Mouse (Mus musculus): ENCODE data around the gene Myo1b. TPM values are rescaled to one million over a fixed set of nuclear protein-coding genes. Genes with fewer than 3 reads are reported as not detected.
"Not testable (repeated sequence)": the region's sequence is repeated elsewhere in the genome, so short reads cannot be mapped to it uniquely, and the experiment has no call there.

The Myo1b gene
- polyA plus RNA-seq, 1 experiment from 2014 or later, result 92.2 TPM

DNA sequence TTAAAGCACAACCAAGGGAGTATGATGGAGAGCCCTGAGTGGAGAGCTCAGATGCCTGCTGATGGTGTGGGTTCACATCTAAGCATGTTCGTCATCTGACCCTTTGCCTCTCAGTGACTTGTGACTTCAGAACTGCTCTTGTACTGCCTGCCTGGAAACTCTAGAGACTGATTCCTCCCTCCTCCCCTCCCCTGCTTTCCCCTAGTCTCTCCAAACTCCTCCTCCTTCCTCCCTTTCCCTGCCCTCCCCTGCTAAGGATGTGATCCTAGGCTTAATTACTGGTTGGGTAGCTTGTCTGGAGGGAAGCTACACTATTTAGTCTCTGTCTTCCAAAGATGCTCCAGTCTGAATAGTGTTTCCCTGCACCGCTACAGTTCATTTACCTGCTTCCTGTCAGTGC lies 44.6 kb downstream of the Myo1b start:
- H3K4me1 ChIP-seq (replicated peaks); H3K9me3 ChIP-seq; ATAC-seq; H3K27me3 ChIP-seq; H3K36me3 ChIP-seq; H3K4me2 ChIP-seq (replicated peaks); H3K9ac ChIP-seq (replicated peaks); H3K27ac ChIP-seq; H3K4me3 ChIP-seq (replicated peaks): not testable (repeated sequence)
- 92% methylated on average over 2 of the region's 2 CpGs for WGBS

DNA sequence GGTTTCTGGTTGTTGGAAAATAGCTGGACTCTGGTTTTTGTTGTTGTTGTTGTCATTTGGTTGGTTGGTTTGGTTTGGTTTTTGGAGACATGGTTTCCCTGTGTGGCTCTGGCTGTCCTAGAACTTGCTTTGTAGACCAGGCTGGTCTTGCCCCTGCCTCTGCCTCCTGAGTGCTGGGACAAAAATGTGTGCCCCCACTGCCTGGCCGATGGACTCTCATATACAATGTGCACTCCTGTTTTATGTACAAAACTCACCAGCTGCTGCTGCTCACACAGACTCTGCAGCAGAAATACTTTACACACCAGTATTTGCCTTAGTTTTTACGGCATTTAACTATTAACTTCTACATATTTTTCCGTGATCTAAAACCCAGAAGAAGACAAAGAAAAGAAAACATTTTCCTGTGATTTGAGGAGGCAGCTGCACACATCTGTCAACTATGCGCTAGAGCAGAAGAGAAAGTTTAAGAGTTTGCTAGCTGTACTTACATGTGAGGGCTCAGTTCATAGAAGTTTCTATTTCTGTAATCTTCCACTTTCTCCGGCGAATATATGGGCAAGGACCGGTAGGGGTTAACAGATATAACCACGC lies 52.9 kb downstream of the Myo1b start:
- ATAC-seq, result no peak
- WGBS, result 95% methylated on average over 8 of the region's 8 CpGs
- Histone ChIP-seq H3K27ac (no peak overlapping the region), H3K36me3 (peaks cover 11% of the 10 kb centered on the region), H3K4me2 (replicated peaks) (no peak overlapping the region), H3K4me1 (replicated peaks) (peaks cover 6% of the 10 kb centered on the region; the same call in 1 of the 2 replicates), H3K4me3 (replicated peaks) (no peak overlapping the region), H3K9ac (replicated peaks) (no peak overlapping the region), H3K27me3 (no peaks in the 10 kb centered on the region), H3K9me3 (no peaks in the 10 kb centered on the region)

DNA sequence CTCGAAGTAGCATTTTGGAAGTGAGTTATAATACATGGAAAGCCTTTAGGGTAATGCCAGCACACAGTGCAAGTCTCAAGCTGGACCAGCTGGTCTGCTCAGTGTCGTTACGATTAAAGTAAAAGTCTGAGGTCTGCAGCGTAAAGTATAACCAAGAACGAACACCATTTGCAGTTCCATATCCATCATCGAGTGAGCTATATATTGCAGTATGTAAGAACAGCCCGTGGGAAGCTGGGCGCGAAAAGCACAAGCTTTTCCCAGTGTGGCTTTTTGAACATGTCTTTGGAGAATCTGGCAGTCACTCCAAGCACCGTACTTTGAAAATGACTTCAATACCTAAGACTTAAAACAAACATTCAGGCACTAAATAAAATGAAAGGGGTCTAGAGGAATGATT lies 55.0 kb downstream of the Myo1b start:
- Histone ChIP-seq H3K27me3 (no peaks in the 10 kb centered on the region), H3K27ac (no peak overlapping the region), H3K9me3 (no peaks in the 10 kb centered on the region), H3K4me3 (replicated peaks) (no peak overlapping the region), H3K36me3 (peaks cover 11% of the 10 kb centered on the region), H3K4me1 (replicated peaks) (peaks cover 8% of the 10 kb centered on the region), H3K4me2 (replicated peaks) (no peak overlapping the region), H3K9ac (replicated peaks) (no peak overlapping the region)
- no peak for ATAC-seq
- WGBS, result 95% methylated on average over 10 of the region's 10 CpGs

DNA sequence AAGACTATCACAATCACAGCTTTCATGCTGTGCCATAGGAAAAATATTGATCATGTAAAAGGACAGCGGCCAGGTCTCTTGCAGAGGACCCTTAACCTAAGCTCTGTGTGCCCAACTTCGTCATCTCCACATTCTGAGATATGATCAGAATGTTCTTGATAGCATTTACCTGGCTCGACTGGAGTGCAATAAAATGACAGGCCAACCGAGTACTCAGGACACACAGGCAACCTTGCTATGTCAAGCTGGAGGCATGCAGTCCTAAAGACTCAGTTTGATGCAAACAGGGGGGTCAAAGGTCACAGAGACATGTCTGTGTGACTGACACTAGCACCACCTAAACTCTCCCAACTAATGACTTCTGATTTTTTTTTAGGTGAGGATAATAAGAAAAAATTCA lies 58.9 kb downstream of the Myo1b start:
- Histone ChIP-seq H3K4me1 (replicated peaks) (peaks cover 5% of the 10 kb centered on the region; the same call in 1 of the 2 replicates), H3K9ac (replicated peaks) (no peak overlapping the region), H3K36me3 (peaks cover 7% of the 10 kb centered on the region), H3K27me3 (no peaks in the 10 kb centered on the region), H3K4me2 (replicated peaks) (no peak overlapping the region), H3K9me3 (no peaks in the 10 kb centered on the region), H3K4me3 (replicated peaks) (no peak overlapping the region), H3K27ac (no peak overlapping the region)
- WGBS, result 88% methylated on average over 4 of the region's 4 CpGs
- no peak for ATAC-seq

DNA sequence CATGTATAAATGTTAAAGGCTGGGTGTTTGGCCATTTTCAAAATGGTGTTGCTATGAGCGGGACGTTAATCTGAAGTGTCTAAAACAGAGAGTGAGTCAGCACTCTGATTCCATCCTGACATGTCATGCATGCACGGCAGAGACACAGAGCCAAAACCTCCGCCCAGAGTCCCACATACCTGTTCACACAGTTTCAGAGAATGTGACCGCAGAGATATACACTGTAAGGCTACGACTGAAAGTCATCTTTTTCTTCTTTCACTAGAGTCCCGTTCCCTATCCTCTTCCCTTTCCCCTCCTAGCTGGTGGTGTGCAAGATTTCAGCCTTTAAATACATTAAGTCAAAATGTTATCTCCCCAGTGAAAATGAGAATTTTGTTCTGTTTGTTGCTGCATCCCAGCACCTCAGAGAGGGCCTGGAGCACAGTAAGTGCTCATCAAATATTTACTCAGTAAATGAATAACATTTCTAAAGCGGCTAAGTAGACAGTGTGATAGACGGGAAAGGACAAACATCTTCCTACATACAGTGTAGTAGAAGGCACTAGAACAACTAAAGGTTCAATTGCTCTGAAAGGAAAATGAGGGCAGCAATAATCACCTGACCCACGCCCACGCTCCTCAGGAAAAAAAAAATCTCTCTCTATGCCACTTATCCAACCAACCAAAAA lies 59.5 kb downstream of the Myo1b start:
- Histone ChIP-seq H3K4me2 (replicated peaks) (no peak overlapping the region), H3K9me3 (no peaks in the 10 kb centered on the region), H3K36me3 (peaks cover 7% of the 10 kb centered on the region), H3K27ac (no peak overlapping the region), H3K27me3 (no peaks in the 10 kb centered on the region), H3K9ac (replicated peaks) (no peak overlapping the region), H3K4me1 (replicated peaks) (peaks cover 5% of the 10 kb centered on the region; the same call in 1 of the 2 replicates), H3K4me3 (replicated peaks) (no peak overlapping the region)
- 91% methylated on average over 11 of the region's 11 CpGs for WGBS
- 0 out of 2 replicates have a peak, but pooled peaks have one; percentile 20 for ATAC-seq

DNA sequence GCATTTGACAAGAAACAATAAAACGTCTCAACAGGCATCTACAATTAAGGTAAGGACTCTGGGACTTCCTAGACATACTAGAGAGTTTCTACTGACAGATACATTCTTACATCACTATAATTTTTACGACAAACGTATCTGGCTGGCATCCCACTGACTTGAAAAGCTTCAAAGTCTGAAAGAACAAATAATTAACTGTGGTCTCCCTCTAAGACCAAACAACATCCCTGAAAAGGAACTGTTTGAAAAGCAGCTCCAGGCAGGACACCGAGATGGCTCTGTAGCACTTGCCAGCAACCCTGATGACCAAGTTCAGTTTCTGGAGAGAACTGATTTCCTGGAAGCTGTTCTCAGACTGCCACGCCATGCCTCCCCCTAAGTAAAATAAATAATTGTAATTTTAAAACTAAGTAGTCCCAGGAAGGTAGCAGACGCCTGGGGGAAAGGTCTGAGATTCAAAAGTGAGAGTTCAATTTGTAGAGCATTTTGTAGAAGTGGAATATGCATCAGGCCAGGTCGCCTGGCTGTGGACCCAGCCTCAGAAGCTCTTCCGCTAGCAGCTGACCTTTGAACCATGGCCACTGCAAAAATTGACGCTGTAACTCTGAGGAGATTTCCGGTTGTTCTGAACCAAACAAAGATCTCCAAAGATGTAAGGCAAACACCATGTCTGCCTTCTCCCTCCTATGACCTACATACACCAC lies 60.2 kb downstream of the Myo1b start:
- no peak overlapping the region for H3K27ac ChIP-seq
- ATAC-seq, result no peak
- no peaks in the 10 kb centered on the region for H3K9me3 ChIP-seq
- no peaks in the 10 kb centered on the region for H3K27me3 ChIP-seq
- no peak overlapping the region for H3K9ac ChIP-seq (replicated peaks)
- peaks cover 5% of the 10 kb centered on the region; the same call in 1 of the 2 replicates for H3K4me1 ChIP-seq (replicated peaks)
- H3K36me3 ChIP-seq, result peaks cover 7% of the 10 kb centered on the region
- H3K4me3 ChIP-seq (replicated peaks), result no peak overlapping the region
- 75% methylated on average over 10 of the region's 10 CpGs for WGBS
- H3K4me2 ChIP-seq (replicated peaks), result no peak overlapping the region

DNA sequence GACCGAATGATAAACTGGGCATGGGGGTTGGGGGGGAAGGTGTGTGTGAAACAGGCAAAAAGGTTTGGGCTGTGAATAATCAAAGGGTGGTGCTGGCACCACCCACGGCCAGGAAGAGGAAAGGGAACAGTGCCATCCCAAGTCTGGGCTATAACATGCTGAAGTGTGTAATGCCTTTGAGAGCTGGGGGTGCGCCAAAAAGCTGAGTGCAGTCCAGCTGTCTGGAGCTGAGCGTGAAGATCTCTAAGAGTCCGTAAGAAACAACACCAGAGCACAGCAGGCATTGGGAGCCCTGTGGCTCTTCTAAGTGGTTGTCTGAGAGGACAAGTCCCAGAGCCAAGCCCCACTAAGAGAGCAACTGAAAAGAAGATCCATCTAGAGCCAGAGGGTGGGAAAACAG lies 63.6 kb downstream of the Myo1b start:
- Histone ChIP-seq H3K4me3 (replicated peaks) (no peak overlapping the region), H3K4me2 (replicated peaks) (no peak overlapping the region), H3K27me3 (no peaks in the 10 kb centered on the region), H3K27ac (no peak overlapping the region), H3K9me3 (no peaks in the 10 kb centered on the region), H3K4me1 (replicated peaks) (peaks cover 5% of the 10 kb centered on the region; the same call in 1 of the 2 replicates), H3K36me3 (no peaks in the 10 kb centered on the region), H3K9ac (replicated peaks) (no peak overlapping the region)
- 77% methylated on average over 5 of the region's 5 CpGs for WGBS
- no peak for ATAC-seq

DNA sequence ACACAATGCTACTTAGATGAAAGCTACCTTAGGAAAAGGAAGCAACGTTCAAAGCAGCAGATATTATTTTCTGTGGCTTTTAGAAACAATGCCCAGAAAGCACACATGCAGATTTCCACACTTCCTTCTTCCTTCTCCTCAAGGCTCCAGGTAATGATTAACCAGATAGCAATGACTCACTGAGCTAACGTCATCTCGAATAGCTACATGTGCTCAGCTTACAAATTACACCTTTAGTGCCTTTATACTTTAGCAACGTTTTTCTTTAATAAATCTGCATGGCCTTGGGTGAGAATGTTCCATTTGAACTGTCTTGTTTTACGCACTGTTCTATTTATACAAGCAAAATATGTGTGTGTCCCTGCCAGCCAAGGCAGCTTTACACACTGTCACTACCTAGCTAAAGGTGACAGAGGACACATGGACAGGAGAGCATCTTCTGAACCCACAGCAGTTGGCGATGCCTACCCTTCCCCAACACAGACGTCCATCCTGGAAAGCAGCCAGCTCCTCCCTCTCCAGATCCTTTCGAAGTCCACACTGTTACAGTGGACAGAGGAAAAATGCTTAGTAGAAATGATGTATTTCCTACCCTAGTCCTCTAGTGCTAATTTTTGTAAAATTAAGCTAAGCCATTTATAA lies 66.2 kb downstream of the Myo1b start:
- H3K36me3 ChIP-seq, result no peaks in the 10 kb centered on the region
- H3K4me2 ChIP-seq (replicated peaks), result no peak overlapping the region
- H3K4me3 ChIP-seq (replicated peaks), result no peak overlapping the region
- H3K27me3 ChIP-seq, result no peaks in the 10 kb centered on the region
- 84% methylated on average over 8 of the region's 8 CpGs for WGBS
- no peak overlapping the region for H3K9ac ChIP-seq (replicated peaks)
- no peak overlapping the region for H3K27ac ChIP-seq
- H3K4me1 ChIP-seq (replicated peaks), result no peaks in the 10 kb centered on the region
- no peak for ATAC-seq
- H3K9me3 ChIP-seq, result no peaks in the 10 kb centered on the region

DNA sequence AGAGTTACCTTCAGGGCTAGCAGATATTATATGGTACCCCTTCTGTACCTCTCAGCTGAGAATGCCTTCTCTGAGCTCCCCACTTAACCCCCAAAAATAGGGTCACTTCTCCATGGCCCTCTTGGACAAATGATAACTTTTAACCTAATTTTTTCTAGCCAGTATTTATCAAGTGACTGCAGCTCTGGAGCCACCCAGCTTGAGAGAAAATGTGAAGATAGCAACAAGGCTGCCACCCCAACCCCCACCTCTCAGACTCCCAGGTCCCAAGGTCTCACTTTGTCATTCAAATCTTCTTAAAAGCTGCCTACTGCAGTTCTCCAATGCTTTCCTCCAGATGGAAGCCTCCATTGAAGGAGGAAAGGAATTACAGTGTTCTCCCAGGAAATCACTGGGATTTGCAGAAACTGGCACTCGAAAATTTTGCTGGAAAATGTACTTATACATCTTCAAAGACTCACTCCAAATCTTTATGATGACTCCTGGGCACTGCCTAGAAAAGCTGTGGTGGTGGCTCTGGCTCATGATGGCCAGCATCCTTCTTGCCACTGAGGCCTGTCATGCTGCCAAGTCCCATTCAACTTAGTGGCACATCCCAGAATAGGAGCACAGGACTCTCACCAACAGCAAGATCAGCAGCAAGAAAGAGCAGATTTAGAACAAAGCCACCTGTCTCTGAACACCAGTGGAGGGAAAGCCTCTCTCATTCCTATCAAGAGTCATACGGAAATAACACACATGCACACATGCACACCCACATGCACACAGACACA lies 70.4 kb downstream of the Myo1b start:
- Histone ChIP-seq H3K9ac (replicated peaks) (no peak overlapping the region), H3K4me2 (replicated peaks) (no peak overlapping the region)
- 86% methylated on average over 2 of the region's 2 CpGs for WGBS

DNA sequence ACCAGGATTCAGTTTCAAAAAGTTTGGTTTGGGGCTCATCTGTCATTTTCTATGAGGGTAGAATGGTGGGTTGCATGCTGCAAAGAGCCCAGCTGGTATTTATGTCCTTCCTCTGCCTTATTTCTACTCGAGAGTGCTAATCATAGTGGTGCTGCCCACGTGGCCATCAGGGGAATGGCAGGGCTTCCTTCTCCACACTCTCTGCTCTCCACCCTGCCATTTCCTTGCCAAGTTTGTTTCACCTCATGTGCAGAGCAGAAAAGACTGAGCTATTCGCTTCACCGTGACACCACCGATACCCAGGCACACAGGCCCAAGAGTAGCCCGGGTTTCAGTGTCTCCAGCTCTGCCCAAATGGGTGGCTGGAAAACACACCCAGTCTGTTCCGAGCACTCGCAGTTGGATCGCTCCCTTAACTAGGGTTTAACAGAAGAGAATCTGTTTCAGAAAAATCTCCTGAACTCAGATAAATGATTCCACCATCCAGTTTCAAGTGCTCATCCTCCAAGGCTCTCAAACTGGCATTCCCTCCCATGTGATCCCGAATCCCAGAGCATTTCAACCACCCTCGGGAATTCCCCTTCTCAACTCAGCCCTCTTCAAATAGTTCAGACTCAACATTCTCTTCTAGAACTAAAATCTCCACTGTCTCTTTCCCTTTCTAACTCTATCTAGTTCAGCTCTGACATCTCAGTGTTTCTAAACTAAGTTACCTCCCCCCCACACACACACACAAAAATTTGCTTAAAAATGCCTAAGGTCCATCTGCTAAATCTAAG lies 77.8 kb downstream of the Myo1b start:
- Histone ChIP-seq H3K9ac (replicated peaks) (no peak overlapping the region), H3K27ac (no peak overlapping the region), H3K4me1 (replicated peaks) (peaks cover 18% of the 10 kb centered on the region), H3K4me2 (replicated peaks) (no peak overlapping the region), H3K36me3 (peaks cover 10% of the 10 kb centered on the region; the same call in 1 of the 2 replicates), H3K27me3 (no peaks in the 10 kb centered on the region), H3K9me3 (no peaks in the 10 kb centered on the region), H3K4me3 (replicated peaks) (no peak overlapping the region)
- WGBS, result 83% methylated on average over 11 of the region's 11 CpGs
- ATAC-seq, result no peak

More for the DNA sequence above, 70.4 kb downstream of the Myo1b start:
- Histone ChIP-seq H3K27ac (no peak overlapping the region), H3K9me3 (no peaks in the 10 kb centered on the region), H3K4me3 (replicated peaks) (no peak overlapping the region), H3K36me3 (no peaks in the 10 kb centered on the region), H3K4me1 (replicated peaks) (peaks cover 4% of the 10 kb centered on the region; the same call in 1 of the 2 replicates), H3K27me3 (no peaks in the 10 kb centered on the region)
- ATAC-seq, result no peak

DNA sequence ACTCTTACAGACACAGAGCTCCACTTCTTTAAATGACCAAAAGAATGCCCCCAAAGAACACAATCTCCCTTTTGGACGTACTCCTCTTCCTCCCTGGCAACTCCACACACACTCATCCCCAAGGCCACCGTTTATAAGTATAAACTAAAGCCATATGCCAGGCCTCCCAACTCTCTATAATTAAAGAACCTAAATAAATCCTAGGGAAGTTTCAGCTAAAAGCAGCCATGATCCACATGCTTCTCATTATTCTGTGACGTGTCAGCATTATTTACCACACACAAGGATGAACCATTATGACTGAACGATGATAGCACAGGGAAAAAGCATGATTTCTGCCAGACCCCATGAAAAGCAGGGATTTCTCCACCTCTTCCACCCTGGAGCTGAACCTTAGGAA lies 78.6 kb downstream of the Myo1b start:
- Histone ChIP-seq H3K9me3 (no peaks in the 10 kb centered on the region), H3K4me3 (replicated peaks) (no peak overlapping the region), H3K4me2 (replicated peaks) (no peak overlapping the region), H3K4me1 (replicated peaks) (peaks cover 18% of the 10 kb centered on the region), H3K27me3 (no peaks in the 10 kb centered on the region), H3K27ac (no peak overlapping the region), H3K36me3 (peaks cover 17% of the 10 kb centered on the region), H3K9ac (replicated peaks) (no peak overlapping the region)
- WGBS, result 71% methylated on average over 4 of the region's 4 CpGs
- no peak for ATAC-seq
